Mouse (Mus musculus) megakaryocyte, embryonic 14.5 days (primary cell): ENCODE measurements around the gene Gm17455. TPM values are rescaled to one million over a fixed set of nuclear protein-coding genes. Genes with fewer than 3 reads are reported as not detected.
A peak's percentile ranks its signal among the peaks of the same experiment; 100 is the strongest.

ENCODE experiments used
- H3K27me3 ChIP-seq: replicated peaks from 2 replicates; pipeline ENCODE3; 2012; ENCODE audit warnings: inconsistent platforms
- H3K36me3 ChIP-seq: replicated peaks from 2 replicates; pipeline ENCODE3; 2012; ENCODE audit warnings: low read length, inconsistent platforms, mixed read lengths
- H3K4me1 ChIP-seq: 2 replicates; pipeline ENCODE4 v1.6.1; 2012; ENCODE audit warnings: inconsistent platforms
- H3K4me3 ChIP-seq: replicated peaks from 2 replicates; pipeline ENCODE3; 2012; ENCODE audit warnings: moderate library complexity, mild to moderate bottlenecking, inconsistent platforms
- H3K9me3 ChIP-seq: 2 replicates; pipeline ENCODE4 v1.6.1; 2012; ENCODE audit warnings: inconsistent platforms
- FLI1 ChIP-seq: IDR thresholded peaks from 2 replicates; pipeline ENCODE4 v1.6.1; 2012; ENCODE audit warnings: low read length, inconsistent platforms, mixed read lengths
- GATA1 ChIP-seq: IDR thresholded peaks from 3 replicates; pipeline ENCODE4 v1.6.1; 2012; ENCODE audit warnings: mixed read lengths, low read length, inconsistent platforms, borderline replicate concordance
- polyA plus RNA-seq: library from polyadenylated mRNA; stranded (reverse); fragments of >175 nt; gene quantifications from 2 replicates; pipeline ENCODE4 v1.2.3, GENCODE M21; 2012; ENCODE audit warnings: low replicate concordance; ENCODE audit not compliant: insufficient read depth

The Gm17455 gene
- polyA plus RNA-seq: 0.44 TPM in 1 of 2 replicates, not detected in the other

GRCm38 (mm10) chr10:60399449-60399848 is at the start of gene Gm17455:
TSS of gene Gm17455 (plus strand) at chr10:60399726.
- Histone ChIP-seq H3K36me3 (no peaks in the 10 kb centered on the region), H3K27me3 (peaks cover 42% of the 10 kb centered on the region), H3K4me3 (no peak within 1 kb of the TSS), H3K4me1 (peaks cover 37% of the 10 kb centered on the region), H3K9me3 (no peaks in the 10 kb centered on the region)
- no peak for TF ChIP-seq GATA1
- no peak for TF ChIP-seq FLI1

GRCm38 (mm10) chr10:60350077-60350804 is 49.3 kb upstream of the Gm17455 start:
- H3K4me3 ChIP-seq: peak overlapping the region; percentile 95
- H3K9me3 ChIP-seq: no peaks in the 10 kb centered on the region
- peaks cover 42% of the 10 kb centered on the region for H3K36me3 ChIP-seq
- no peak for TF ChIP-seq GATA1
- TF ChIP-seq FLI1: no peak
- no peaks in the 10 kb centered on the region for H3K27me3 ChIP-seq
- H3K4me1 ChIP-seq: peaks cover 90% of the 10 kb centered on the region

GRCm38 (mm10) chr10:60350805-60351167 is 48.7 kb upstream of the Gm17455 start:
- no peaks in the 10 kb centered on the region for H3K9me3 ChIP-seq
- H3K4me3 ChIP-seq: peak overlapping the region; percentile 95
- peaks cover 92% of the 10 kb centered on the region for H3K4me1 ChIP-seq
- TF ChIP-seq GATA1 (no peak), FLI1 (no peak)
- no peaks in the 10 kb centered on the region for H3K27me3 ChIP-seq
- peaks cover 44% of the 10 kb centered on the region for H3K36me3 ChIP-seq

- Histone ChIP-seq H3K27me3 (no peaks in the 10 kb centered on the region), H3K9me3 (no peaks in the 10 kb centered on the region), H3K4me3 (peak overlapping the region; percentile 95), H3K4me1 (peaks cover 91% of the 10 kb centered on the region), H3K36me3 (peaks cover 46% of the 10 kb centered on the region)
- TF ChIP-seq GATA1: no peak
- no peak for TF ChIP-seq FLI1
These were observed 48.3 kb upstream of the Gm17455 start for GRCm38 (mm10) chr10:60351248-60351647.

- Histone ChIP-seq H3K4me3 (peak overlapping the region; percentile 95), H3K36me3 (peaks cover 52% of the 10 kb centered on the region), H3K9me3 (no peaks in the 10 kb centered on the region), H3K27me3 (no peaks in the 10 kb centered on the region), H3K4me1 (peaks cover 90% of the 10 kb centered on the region)
- TF ChIP-seq FLI1 (no peak), GATA1 (no peak)
These were observed 47.6 kb upstream of the Gm17455 start for GRCm38 (mm10) chr10:60351761-60352455.

- Histone ChIP-seq H3K9me3 (no peaks in the 10 kb centered on the region), H3K4me1 (peaks cover 89% of the 10 kb centered on the region), H3K4me3 (peak overlapping the region; percentile 38), H3K27me3 (no peaks in the 10 kb centered on the region), H3K36me3 (peaks cover 65% of the 10 kb centered on the region)
- TF ChIP-seq GATA1 (no peak), FLI1 (no peak)
These were observed 46.1 kb upstream of the Gm17455 start for GRCm38 (mm10) chr10:60353241-60354002.

- Histone ChIP-seq H3K36me3 (peaks cover 70% of the 10 kb centered on the region), H3K4me3 (no peak overlapping the region), H3K4me1 (peaks cover 88% of the 10 kb centered on the region), H3K9me3 (no peaks in the 10 kb centered on the region), H3K27me3 (no peaks in the 10 kb centered on the region)
- TF ChIP-seq GATA1 (no peak), FLI1 (no peak)
These were observed 45.6 kb upstream of the Gm17455 start for GRCm38 (mm10) chr10:60354003-60354325.

GRCm38 (mm10) chr10:60354881-60355677 is 44.4 kb upstream of the Gm17455 start:
- TF ChIP-seq GATA1: no peak
- Histone ChIP-seq H3K9me3 (no peaks in the 10 kb centered on the region), H3K27me3 (no peaks in the 10 kb centered on the region), H3K4me3 (no peak overlapping the region), H3K36me3 (peaks cover 76% of the 10 kb centered on the region), H3K4me1 (peaks cover 84% of the 10 kb centered on the region)

GRCm38 (mm10) chr10:60357441-60357840 is 42.1 kb upstream of the Gm17455 start:
- Histone ChIP-seq H3K9me3 (no peaks in the 10 kb centered on the region), H3K4me3 (no peak overlapping the region), H3K4me1 (peaks cover 84% of the 10 kb centered on the region), H3K27me3 (no peaks in the 10 kb centered on the region), H3K36me3 (peaks cover 85% of the 10 kb centered on the region)
- TF ChIP-seq FLI1 (no peak), GATA1 (no peak)
